Mouse (Mus musculus) myocyte (in vitro differentiated cells): ENCODE results near the gene Smyd3.

Experiments used
- CEBPB ChIP-seq: IDR thresholded peaks from 2 replicates; pipeline ENCODE4 v1.6.1; 2011; ENCODE audit warnings: mild to moderate bottlenecking, moderate library complexity; ENCODE audit not compliant: poor library complexity, insufficient read depth, severe bottlenecking
- E2F4 ChIP-seq: IDR thresholded peaks from one replicate; pipeline ENCODE4 v1.6.1; 2011; ENCODE audit warnings: mild to moderate bottlenecking, control low read depth, moderate library complexity; ENCODE audit not compliant: insufficient read depth
- MAX ChIP-seq: IDR thresholded peaks from one replicate; pipeline ENCODE4 v1.6.1; 2011; ENCODE audit warnings: low read depth, mild to moderate bottlenecking, control low read depth
- MYOD1 ChIP-seq, 3 experiments: IDR thresholded peaks; one replicate each; pipeline ENCODE4 v1.6.1; 2011; ENCODE audit warnings: control low read depth in 2 of 3, low read depth in 2 of 3, mild to moderate bottlenecking in 2 of 3, moderate library complexity in 1 of 3; ENCODE audit not compliant: insufficient read length in 2 of 3, control insufficient read depth in 1 of 3
- MYOG ChIP-seq, 3 experiments: IDR thresholded peaks; one replicate each; pipeline ENCODE4 v1.6.1; 2011; ENCODE audit warnings: control low read depth in 2 of 3, low read depth in 2 of 3, mild to moderate bottlenecking in 2 of 3; ENCODE audit not compliant: insufficient read length in 2 of 3, control insufficient read depth in 1 of 3, insufficient read depth in 1 of 3
- POLR2A ChIP-seq: IDR thresholded peaks from one replicate; pipeline ENCODE4 v1.6.1; 2011; ENCODE audit warnings: low read depth, mild to moderate bottlenecking, control low read depth, moderate library complexity; ENCODE audit not compliant: insufficient read length
- POLR2AphosphoS2 ChIP-seq: IDR thresholded peaks from one replicate; pipeline ENCODE4 v1.6.1; 2011; ENCODE audit warnings: low read depth, control low read depth; ENCODE audit not compliant: insufficient read length
- REST ChIP-seq: IDR thresholded peaks from one replicate; pipeline ENCODE4 v1.6.1; 2011; ENCODE audit warnings: mild to moderate bottlenecking, control low read depth, moderate library complexity; ENCODE audit not compliant: insufficient read depth, insufficient read length
- SRF ChIP-seq: IDR thresholded peaks from one replicate; pipeline ENCODE4 v1.6.1; 2011; ENCODE audit warnings: low read depth; ENCODE audit not compliant: control insufficient read depth, insufficient read length
- TCF12 ChIP-seq: IDR thresholded peaks from one replicate; pipeline ENCODE4 v1.6.1; 2011; ENCODE audit warnings: mild to moderate bottlenecking, control low read depth; ENCODE audit not compliant: poor library complexity, insufficient read depth, severe bottlenecking
- USF1 ChIP-seq: IDR thresholded peaks from one replicate; pipeline ENCODE4 v1.6.1; 2011; ENCODE audit warnings: low read depth, mild to moderate bottlenecking, control low read depth, moderate library complexity

DNA sequence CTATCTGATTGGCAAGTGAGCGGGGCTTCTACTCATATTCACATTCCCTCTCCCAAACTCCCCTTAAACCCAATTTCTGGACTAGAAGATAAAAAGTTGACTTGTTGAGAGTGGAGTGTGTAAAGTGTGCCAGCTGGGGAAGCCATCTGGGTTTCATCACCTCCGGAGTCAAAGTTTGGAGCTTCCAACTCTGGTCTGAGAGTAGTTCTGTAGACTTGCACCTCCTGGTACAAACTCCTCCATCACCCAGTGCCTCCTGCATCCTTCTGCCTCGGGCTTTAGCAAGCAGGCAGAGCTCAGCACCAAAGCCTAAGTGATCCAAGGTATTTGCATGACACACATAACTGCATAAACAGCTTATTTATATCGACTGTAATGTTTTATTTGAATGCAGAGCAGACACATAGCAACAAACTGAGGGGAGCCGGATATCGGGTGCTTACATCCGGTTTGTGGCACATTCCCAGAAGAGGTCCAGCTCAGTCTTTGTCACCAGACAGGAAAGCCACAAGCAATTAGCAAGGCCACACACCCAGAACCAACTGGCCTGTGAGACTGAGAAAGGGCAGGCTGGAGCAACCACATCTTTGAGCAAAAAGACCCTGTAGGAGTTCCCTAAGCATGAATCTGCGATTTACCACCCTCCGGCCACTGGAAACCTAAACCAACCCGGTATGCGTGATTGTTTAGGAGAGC, 319.9 kb downstream of the Smyd3 start:
- TF ChIP-seq MAX (no peak), POLR2AphosphoS2 (no peak), USF1 (no peak), CEBPB (no peak), POLR2A (no peak), SRF (no peak), MYOD1 (IDR thresholded peaks at IDR 0.05; ENCODE audit: control insufficient read depth in 1 of 3, insufficient read length in 2 of 3, low read depth in 2 of 3) (no peak), E2F4 (no peak), REST (no peak), MYOG (IDR thresholded peaks at IDR 0.05; ENCODE audit: control insufficient read depth in 1 of 3, insufficient read depth in 1 of 3, insufficient read length in 2 of 3, low read depth in 2 of 3) (no peak), TCF12 (no peak)
